In the genomic region with DNA sequence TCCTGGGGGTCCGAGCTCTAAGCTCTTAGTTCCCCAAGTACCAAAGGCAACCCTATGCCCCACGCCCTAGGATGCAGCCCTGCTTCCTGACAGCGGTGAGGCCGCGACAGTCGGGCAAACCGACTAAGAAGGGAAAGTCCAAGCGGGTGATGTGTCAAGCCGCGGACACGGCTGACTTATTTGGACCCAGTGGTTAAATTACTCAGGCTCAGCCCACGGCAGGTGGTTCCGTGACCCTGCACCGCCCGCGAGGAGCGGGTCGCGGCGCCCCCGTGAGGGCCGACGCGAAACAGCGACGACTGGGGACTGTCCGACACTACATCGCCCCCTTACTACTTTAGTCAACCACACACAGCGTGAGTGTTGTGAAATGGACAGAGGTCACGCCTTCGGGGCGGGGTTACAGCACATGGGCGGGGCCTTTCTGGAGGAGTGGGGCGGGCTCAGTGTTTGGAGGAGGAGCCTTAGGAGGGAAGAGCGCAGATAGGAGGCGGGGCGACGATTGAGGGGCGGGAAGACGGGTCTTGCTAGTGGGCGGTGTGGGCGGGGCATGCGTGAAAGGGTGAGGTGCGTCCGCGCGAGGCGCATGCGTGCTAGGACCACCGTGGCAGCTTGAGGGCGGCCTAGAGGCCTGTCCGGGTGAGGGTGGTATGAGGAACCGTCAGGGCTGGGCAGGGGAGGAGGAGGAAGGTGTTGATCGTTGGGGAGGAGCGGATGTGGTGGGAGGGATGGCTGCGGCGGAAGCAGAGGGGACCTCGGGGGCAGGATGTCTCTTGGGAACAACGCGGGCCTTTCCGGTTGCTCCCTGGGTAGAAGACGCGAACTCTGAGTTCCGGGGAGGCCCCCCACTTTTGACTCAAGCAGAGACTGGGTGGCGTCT, we compare ENCODE assay signal across 7 mouse cellular contexts. TPM values are rescaled to one million over a fixed set of nuclear protein-coding genes. Genes with fewer than 3 reads are reported as not detected.
DNase-seq lines count a peak whose midpoint lies in the region; ATAC-seq lines count a peak whose summit lies in the region.

Gene Amz2 (plus strand): TSS at position 555 of the 880 bp plus-strand sequence.

- H3K27me3 ChIP-seq in embryonic facial prominence, embryonic 11.5 days (ENCODE audit: control insufficient read depth, insufficient read depth, low read length): no peaks in the 10 kb centered on the region
- no peaks in the 10 kb centered on the region for H3K27me3 ChIP-seq in limb, embryonic 10.5 days (ENCODE audit: low read depth, poor library complexity, severe bottlenecking)
- H3K27me3 ChIP-seq in midbrain, embryonic 13.5 days: no peaks in the 10 kb centered on the region

- H3K4me2 ChIP-seq in embryonic facial prominence, embryonic 11.5 days (ENCODE audit: low read depth, low read length): peak within 1 kb of the TSS; percentile 58
- peak within 1 kb of the TSS; percentile 64 for H3K4me2 ChIP-seq in midbrain, embryonic 13.5 days (replicated peaks)

- H3K36me3 ChIP-seq in embryonic facial prominence, embryonic 11.5 days (replicated peaks; ENCODE audit: control insufficient read depth, insufficient read depth, low read depth, low read length): no peaks in the 10 kb centered on the region
- peaks cover 26% of the 10 kb centered on the region for H3K36me3 ChIP-seq in limb, embryonic 10.5 days
- H3K36me3 ChIP-seq in midbrain, embryonic 13.5 days: peaks cover 23% of the 10 kb centered on the region

- H3K9ac ChIP-seq in embryonic facial prominence, embryonic 11.5 days (replicated peaks; ENCODE audit: low read length): peak within 1 kb of the TSS; percentile 76
- H3K9ac ChIP-seq in midbrain, embryonic 13.5 days (replicated peaks): peak within 1 kb of the TSS; percentile 79

- H3K4me3 ChIP-seq in embryonic facial prominence, embryonic 11.5 days (ENCODE audit: low read depth, low read length): peak within 1 kb of the TSS; percentile 57
- peak within 1 kb of the TSS; percentile 66 for H3K4me3 ChIP-seq in limb, embryonic 10.5 days
- peak within 1 kb of the TSS; percentile 67 for H3K4me3 ChIP-seq in midbrain, embryonic 13.5 days (replicated peaks)

- no peaks in the 10 kb centered on the region for H3K4me1 ChIP-seq in embryonic facial prominence, embryonic 11.5 days (ENCODE audit: control insufficient read depth, insufficient read depth, low read length)
- peaks cover 15% of the 10 kb centered on the region for H3K4me1 ChIP-seq in limb, embryonic 10.5 days
- peaks cover 10% of the 10 kb centered on the region for H3K4me1 ChIP-seq in midbrain, embryonic 13.5 days (replicated peaks)

- peak within 1 kb of the TSS; percentile 29; the same call in 1 of the 2 replicates for H3K27ac ChIP-seq in embryonic facial prominence, embryonic 11.5 days (replicated peaks; ENCODE audit: low read depth, low read length)
- H3K27ac ChIP-seq in limb, embryonic 10.5 days: peak within 1 kb of the TSS; percentile 89
- peak within 1 kb of the TSS; percentile 86 for H3K27ac ChIP-seq in midbrain, embryonic 13.5 days

- 1% methylated on average over 64 of the region's 65 CpGs for WGBS in embryonic facial prominence, embryonic 11.5 days
- under 1% methylated on average over 65 of the region's 65 CpGs for WGBS in limb, embryonic 10.5 days
- under 1% methylated on average over 65 of the region's 65 CpGs for WGBS in midbrain, embryonic 13.5 days

- no peaks in the 10 kb centered on the region for H3K9me3 ChIP-seq in embryonic facial prominence, embryonic 11.5 days (replicated peaks; ENCODE audit: control insufficient read depth, low read length)
- no peaks in the 10 kb centered on the region for H3K9me3 ChIP-seq in limb, embryonic 10.5 days (replicated peaks)
- no peaks in the 10 kb centered on the region for H3K9me3 ChIP-seq in midbrain, embryonic 13.5 days

- DNase-seq in adrenal gland, postnatal 14 days: peak; percentile 100
- peak; percentile 99 for DNase-seq in embryonic facial prominence, embryonic 11.5 days (ENCODE audit: low spot score)
- peak; percentile 99 for DNase-seq in kidney, adult 11 months
- peak; percentile 100 for DNase-seq in limb, embryonic 10.5 days (ENCODE audit: low spot score)
- DNase-seq in spleen, adult 12 weeks (ENCODE audit: low spot score): peak; percentile 99

- peak; percentile 96 for ATAC-seq in embryonic facial prominence, embryonic 11.5 days (replicated peaks; ENCODE audit: insufficient number of reproducible peaks, low FRiP score, low TSS enrichment, low read depth)
- peak; percentile 85 for ATAC-seq in granulocyte monocyte progenitor cell, adult 5-6 weeks (replicated peaks; ENCODE audit: poor library complexity, severe bottlenecking)
- ATAC-seq in midbrain, embryonic 13.5 days: peak; percentile 97

RNA-seq across cellular contexts. Expression of gene Amz2, which starts in this region (rescaled TPM):
- total RNA-seq in adrenal gland, postnatal 14 days (2021): 41.0 and 41.1 TPM in 2 replicates
- polyA plus RNA-seq in embryonic facial prominence, embryonic 11.5 days (2014; fragmentation: Nextera tagmentation; extraction: Ambion mirVana): 46.8 and 48.7 TPM in 2 replicates
- total RNA-seq in granulocyte monocyte progenitor cell, adult 5-6 weeks (2014; fragmentation: Nextera tagmentation): 38.0 and 41.1 TPM in 2 replicates
- 37.5 and 49.5 TPM in 2 replicates for total RNA-seq in granulocyte monocyte progenitor cell, adult 5-6 weeks (2017)
- polyA plus RNA-seq in limb, embryonic 10.5 days (2016; fragmentation: Nextera tagmentation; extraction: Ambion mirVana): 43.1 and 46.2 TPM in 2 replicates
- polyA plus RNA-seq in midbrain, embryonic 13.5 days (2015; fragmentation: Nextera tagmentation; extraction: Ambion mirVana): 53.1 and 53.5 TPM in 2 replicates

Comparison
In these comparisons a context has a peak if more than half of its experiments do, and no peak if none do; other contexts are left out.
1. Peak in every context shown above with its lines: DNase-seq, ATAC-seq, H3K4me3 ChIP-seq and H3K27ac ChIP-seq.
2. H3K27ac ChIP-seq: peak in every context shown above with its lines; median percentile 89 in limb, embryonic 10.5 days; 86 in midbrain, embryonic 13.5 days; 29 in embryonic facial prominence, embryonic 11.5 days.